Mouse (Mus musculus): ENCODE measurements at regions not wholly inside any gene's neighbourhood (a gene's known extent, or its start where the extent isn't known, plus 50 kb on each side); places are given as distances from the start of the nearest gene placed in this dataset.

- no peak overlapping the region for H3K4me2 ChIP-seq
- peaks cover 5% of the 10 kb centered on the region; the same call in 1 of the 2 replicates for H3K4me1 ChIP-seq
- no peak for ATAC-seq (ENCODE audit: low FRiP score)
- H3K4me3 ChIP-seq (replicated peaks) = no peak overlapping the region
- H3K27ac ChIP-seq = no peak overlapping the region
- 30% methylated on average over 2 of the region's 2 CpGs for WGBS
- no peak overlapping the region for H3K9ac ChIP-seq
- no peaks in the 10 kb centered on the region for H3K36me3 ChIP-seq (replicated peaks)
- no peaks in the 10 kb centered on the region for H3K9me3 ChIP-seq
- 0 out of 2 replicates have a peak, but pooled peaks cover 3% of the 10 kb centered on the region for H3K27me3 ChIP-seq
Observed at GRCm38 (mm10) chr13:37290636-37291035, 54.4 kb upstream of the Ly86 start.

DNA sequence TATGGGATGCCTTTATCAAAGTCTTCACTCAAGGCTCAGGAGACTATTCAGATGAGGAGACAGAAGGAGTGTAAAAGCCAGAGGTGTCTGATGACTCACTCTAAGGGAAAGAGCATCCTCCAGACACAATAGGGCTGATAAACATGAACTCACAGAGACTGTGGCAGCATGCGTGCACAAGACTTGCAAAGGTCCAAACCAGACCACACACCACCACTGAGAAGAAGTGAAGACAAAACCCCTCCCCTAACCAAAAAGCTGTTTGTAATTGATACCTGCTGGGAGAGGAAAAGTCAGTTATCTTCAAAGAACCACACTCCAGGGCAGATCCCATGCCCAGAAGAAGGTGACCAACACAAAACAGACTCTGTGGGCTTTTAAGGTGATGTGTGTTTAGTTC, 56.0 kb upstream of the Ly86 start:
- ATAC-seq (ENCODE audit: low FRiP score) = no peak
- no peak overlapping the region for H3K27ac ChIP-seq
- WGBS = 71% methylated on average over 1 of the region's 1 CpGs
- H3K4me1 ChIP-seq = peaks cover 5% of the 10 kb centered on the region; the same call in 1 of the 2 replicates
- H3K4me3 ChIP-seq (replicated peaks) = no peak overlapping the region
- no peak overlapping the region for H3K4me2 ChIP-seq
- no peaks in the 10 kb centered on the region for H3K9me3 ChIP-seq
- no peaks in the 10 kb centered on the region for H3K36me3 ChIP-seq (replicated peaks)
- H3K9ac ChIP-seq = no peak overlapping the region
- H3K27me3 ChIP-seq = 0 out of 2 replicates have a peak, but pooled peaks cover 3% of the 10 kb centered on the region

- Histone ChIP-seq H3K27ac (no peak overlapping the region), H3K9me3 (no peaks in the 10 kb centered on the region), H3K9ac (no peak overlapping the region), H3K36me3 (replicated peaks) (no peaks in the 10 kb centered on the region), H3K4me2 (no peak overlapping the region), H3K27me3 (peaks cover 1% of the 10 kb centered on the region; the same call in 1 of the 2 replicates), H3K4me3 (replicated peaks) (no peak overlapping the region), H3K4me1 (no peaks in the 10 kb centered on the region)
- WGBS = 80% methylated on average over 5 of the region's 5 CpGs
- no peak for ATAC-seq (ENCODE audit: low FRiP score)
Observed at GRCm38 (mm10) chr13:37282515-37282914, 62.5 kb upstream of the Ly86 start.

- H3K27ac ChIP-seq = no peak overlapping the region
- H3K9ac ChIP-seq = no peak overlapping the region
- no peaks in the 10 kb centered on the region for H3K4me1 ChIP-seq
- no peak overlapping the region for H3K4me3 ChIP-seq (replicated peaks)
- no peak overlapping the region for H3K4me2 ChIP-seq
- 90% methylated on average over 8 of the region's 8 CpGs for WGBS
- H3K36me3 ChIP-seq (replicated peaks) = no peaks in the 10 kb centered on the region
- no peaks in the 10 kb centered on the region; the same call in 1 of the 2 replicates for H3K27me3 ChIP-seq
- ATAC-seq (ENCODE audit: low FRiP score) = no peak
- H3K9me3 ChIP-seq = no peaks in the 10 kb centered on the region
Observed at GRCm38 (mm10) chr13:37279078-37279789, 65.8 kb upstream of the Ly86 start.

DNA sequence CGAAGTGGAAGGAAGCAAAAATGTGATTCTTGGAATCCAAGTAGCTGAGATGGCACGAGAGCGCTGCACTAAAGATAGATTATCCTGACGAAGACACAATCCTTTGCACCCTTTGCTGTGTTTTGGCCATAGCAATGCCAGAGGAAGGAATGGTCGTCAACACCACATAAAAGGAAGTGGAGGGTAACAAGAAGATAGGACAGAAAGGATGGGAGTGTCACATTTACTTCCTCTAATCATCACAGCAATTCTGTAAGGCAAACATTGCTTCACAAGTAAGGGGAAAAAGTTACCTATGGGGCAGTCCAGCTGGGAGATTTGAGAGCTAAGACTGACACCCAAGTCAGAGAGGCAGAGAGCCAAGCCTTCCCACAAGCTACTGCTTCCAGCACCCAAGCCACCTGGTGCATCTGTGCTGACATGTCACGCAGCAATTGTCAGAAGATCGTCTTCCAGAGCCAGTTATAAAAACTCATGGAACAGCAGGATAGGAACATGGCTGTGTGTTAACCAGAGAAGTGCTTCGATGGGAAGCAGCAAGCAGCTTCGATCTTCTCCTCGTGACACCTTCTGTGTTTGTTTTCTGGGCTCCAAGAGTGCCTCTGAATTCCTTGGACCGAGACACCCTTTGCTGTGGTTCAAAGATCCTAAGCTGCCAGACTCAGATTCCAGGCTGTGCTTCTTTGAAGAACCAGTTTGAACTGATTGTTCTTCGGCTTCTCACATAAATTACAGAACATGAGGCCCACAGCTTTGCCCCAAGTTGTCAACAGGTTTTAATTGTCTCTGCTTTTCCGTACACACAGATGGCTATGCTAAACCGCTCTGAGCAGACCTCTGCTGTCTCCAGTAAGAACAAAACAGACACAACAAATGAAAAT, 95.2 kb upstream of the Ly86 start:
- H3K9me3 ChIP-seq = no peaks in the 10 kb centered on the region
- H3K9ac ChIP-seq = no peak overlapping the region
- no peak for ATAC-seq (ENCODE audit: low FRiP score)
- H3K27me3 ChIP-seq = no peaks in the 10 kb centered on the region
- no peak overlapping the region for H3K4me2 ChIP-seq
- WGBS = 74% methylated on average over 14 of the region's 14 CpGs
- no peak overlapping the region for H3K27ac ChIP-seq
- no peaks in the 10 kb centered on the region for H3K36me3 ChIP-seq (replicated peaks)
- no peaks in the 10 kb centered on the region for H3K4me1 ChIP-seq
- no peak overlapping the region for H3K4me3 ChIP-seq (replicated peaks)

DNA sequence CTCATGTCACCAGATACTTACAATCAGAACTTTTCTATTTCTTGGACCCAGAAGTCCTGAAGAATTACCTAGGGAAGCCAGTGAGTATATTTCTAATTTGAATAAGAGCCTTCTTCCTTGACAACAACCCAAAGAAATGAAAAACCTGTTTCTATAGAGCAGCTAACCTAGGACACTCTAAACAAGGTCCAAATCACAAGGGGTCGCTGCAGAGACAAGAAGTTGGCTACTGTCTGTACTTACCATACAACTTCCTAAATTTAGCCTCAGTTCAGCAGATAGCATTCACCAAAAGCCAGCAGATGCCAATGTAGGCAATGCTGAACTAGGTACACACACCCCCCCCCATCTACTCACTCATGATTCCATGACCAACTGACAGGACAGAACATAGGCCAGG, 96.3 kb upstream of the Ly86 start:
- WGBS = 89% methylated on average over 1 of the region's 1 CpGs
- H3K27ac ChIP-seq = no peak overlapping the region
- no peaks in the 10 kb centered on the region for H3K4me1 ChIP-seq
- H3K9me3 ChIP-seq = no peaks in the 10 kb centered on the region
- no peak for ATAC-seq (ENCODE audit: low FRiP score)
- no peak overlapping the region for H3K9ac ChIP-seq
- no peak overlapping the region for H3K4me3 ChIP-seq (replicated peaks)
- H3K27me3 ChIP-seq = no peaks in the 10 kb centered on the region
- H3K4me2 ChIP-seq = no peak overlapping the region
- H3K36me3 ChIP-seq (replicated peaks) = no peaks in the 10 kb centered on the region

- no peak for ATAC-seq (ENCODE audit: low FRiP score)
- H3K4me3 ChIP-seq (replicated peaks) = no peak overlapping the region
- no peaks in the 10 kb centered on the region for H3K27me3 ChIP-seq
- WGBS = 90% methylated on average over 5 of the region's 5 CpGs
- H3K9me3 ChIP-seq = no peaks in the 10 kb centered on the region
- no peak overlapping the region for H3K9ac ChIP-seq
- no peaks in the 10 kb centered on the region for H3K4me1 ChIP-seq
- no peak overlapping the region for H3K27ac ChIP-seq
- H3K4me2 ChIP-seq = no peak overlapping the region
- H3K36me3 ChIP-seq (replicated peaks) = no peaks in the 10 kb centered on the region
Observed at GRCm38 (mm10) chr13:37240048-37240447, 105.0 kb upstream of the Ly86 start.

DNA sequence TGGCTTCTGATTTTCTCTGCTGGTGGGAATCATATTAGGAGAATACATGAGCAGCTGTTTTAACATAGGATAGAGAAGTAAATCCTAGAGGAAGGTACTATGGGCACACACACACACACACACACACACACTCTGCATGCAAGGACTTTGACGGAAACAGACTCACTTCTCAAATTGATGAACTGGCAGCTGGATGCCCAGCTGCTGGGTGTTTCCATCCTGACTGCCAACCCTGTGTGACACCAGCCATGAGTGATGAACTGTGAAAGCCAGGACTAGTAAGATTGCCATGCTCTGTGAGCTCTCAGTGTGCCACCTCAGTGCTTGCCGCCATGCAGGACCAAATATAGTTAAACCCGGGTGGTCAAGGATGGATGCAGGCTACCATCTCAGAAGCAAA, 107.7 kb upstream of the Ly86 start:
- 94% methylated on average over 3 of the region's 3 CpGs for WGBS
- ATAC-seq (ENCODE audit: low FRiP score) = no peak
- H3K4me1 ChIP-seq = no peaks in the 10 kb centered on the region
- H3K36me3 ChIP-seq (replicated peaks) = no peaks in the 10 kb centered on the region
- H3K9ac ChIP-seq = no peak overlapping the region
- H3K4me3 ChIP-seq (replicated peaks) = no peak overlapping the region
- H3K27me3 ChIP-seq = no peaks in the 10 kb centered on the region
- no peak overlapping the region for H3K27ac ChIP-seq
- no peak overlapping the region for H3K4me2 ChIP-seq
- no peaks in the 10 kb centered on the region for H3K9me3 ChIP-seq

- Histone ChIP-seq H3K4me1 (no peaks in the 10 kb centered on the region), H3K4me2 (no peak overlapping the region), H3K9me3 (no peaks in the 10 kb centered on the region), H3K36me3 (replicated peaks) (no peaks in the 10 kb centered on the region), H3K4me3 (replicated peaks) (no peak overlapping the region), H3K27me3 (no peaks in the 10 kb centered on the region), H3K9ac (no peak overlapping the region), H3K27ac (no peak overlapping the region)
- no peak for ATAC-seq (ENCODE audit: low FRiP score)
- WGBS = 98% methylated on average over 1 of the region's 1 CpGs
Observed at GRCm38 (mm10) chr13:37225834-37226233, 119.2 kb upstream of the Ly86 start.

- no peak overlapping the region for H3K9ac ChIP-seq
- WGBS = 80% methylated on average over 3 of the region's 3 CpGs
Observed at GRCm38 (mm10) chr13:37220436-37220835, 124.6 kb upstream of the Ly86 start.

GRCm38 (mm10) chr13:37218596-37218995, 126.4 kb upstream of the Ly86 start:
- Histone ChIP-seq H3K27ac (no peak overlapping the region), H3K27me3 (no peaks in the 10 kb centered on the region), H3K9ac (no peak overlapping the region), H3K4me1 (no peaks in the 10 kb centered on the region), H3K4me2 (no peak overlapping the region), H3K36me3 (replicated peaks) (no peaks in the 10 kb centered on the region), H3K9me3 (no peaks in the 10 kb centered on the region), H3K4me3 (replicated peaks) (no peak overlapping the region)
- ATAC-seq (ENCODE audit: low FRiP score) = no peak
- 92% methylated on average over 4 of the region's 4 CpGs for WGBS

More at GRCm38 (mm10) chr13:37220436-37220835, 124.6 kb upstream of the Ly86 start:
- Histone ChIP-seq H3K27me3 (no peaks in the 10 kb centered on the region), H3K27ac (no peak overlapping the region), H3K9me3 (no peaks in the 10 kb centered on the region), H3K4me3 (replicated peaks) (no peak overlapping the region), H3K36me3 (replicated peaks) (no peaks in the 10 kb centered on the region), H3K4me1 (no peaks in the 10 kb centered on the region), H3K4me2 (no peak overlapping the region)
- no peak for ATAC-seq (ENCODE audit: low FRiP score)

- ATAC-seq (ENCODE audit: low FRiP score) = peak; percentile 65; the same call in 1 of the 2 replicates
- H3K4me2 ChIP-seq = no peak overlapping the region
- H3K27me3 ChIP-seq = no peaks in the 10 kb centered on the region
- H3K27ac ChIP-seq = no peak overlapping the region; the same call in 1 of the 2 replicates
- no peaks in the 10 kb centered on the region for H3K9me3 ChIP-seq
- no peaks in the 10 kb centered on the region for H3K36me3 ChIP-seq (replicated peaks)
- 63% methylated on average over 8 of the region's 8 CpGs for WGBS
- H3K4me3 ChIP-seq (replicated peaks) = no peak overlapping the region
- no peaks in the 10 kb centered on the region for H3K4me1 ChIP-seq
- H3K9ac ChIP-seq = no peak overlapping the region
Observed at GRCm38 (mm10) chr13:37214590-37215282, 130.3 kb upstream of the Ly86 start.

All from forebrain, embryonic 12.5 days (tissue).